Mouse (Mus musculus): ENCODE data around the gene Gm20403. TPM values are rescaled to one million over a fixed set of nuclear protein-coding genes. Genes with fewer than 3 reads are reported as not detected.

Gene Gm20403
- polyA plus RNA-seq, 2 experiments: not detected

Other genes with a start within 250 kb of the Gm20403 start
- gene Snx6, start 190.8 kb downstream of the Gm20403 start, polyA plus RNA-seq (2012; rRNA removed): 74.6 and 90.0 TPM in 2 replicates
- 173 and 190 TPM in 2 replicates for gene Snx6, start 190.8 kb downstream of the Gm20403 start, polyA plus RNA-seq (2014; fragmentation: Nextera tagmentation; extraction: Ambion mirVana)
- gene Cfl2, start 123.7 kb downstream of the Gm20403 start, polyA plus RNA-seq (2012; rRNA removed): 68.9 and 70.9 TPM in 2 replicates
- 183 and 228 TPM in 2 replicates for gene Cfl2, start 123.7 kb downstream of the Gm20403 start, polyA plus RNA-seq (2014; fragmentation: Nextera tagmentation; extraction: Ambion mirVana)
- 10.9 and 13.3 TPM in 2 replicates for gene Baz1a, start 27.8 kb upstream of the Gm20403 start, polyA plus RNA-seq (2012; rRNA removed)
- gene Baz1a, start 27.8 kb upstream of the Gm20403 start, polyA plus RNA-seq (2014; fragmentation: Nextera tagmentation; extraction: Ambion mirVana): 17.9 and 19.6 TPM in 2 replicates
- gene 2700097O09Rik, start 93.6 kb upstream of the Gm20403 start, polyA plus RNA-seq (2012; rRNA removed): 31.1 and 31.8 TPM in 2 replicates
- gene 2700097O09Rik, start 93.6 kb upstream of the Gm20403 start, polyA plus RNA-seq (2014; fragmentation: Nextera tagmentation; extraction: Ambion mirVana): 28.3 and 32.0 TPM in 2 replicates
- 25.7 and 51.6 TPM in 2 replicates for gene Srp54a, start 93.7 kb upstream of the Gm20403 start, polyA plus RNA-seq (2012; rRNA removed)
- gene Srp54a, start 93.7 kb upstream of the Gm20403 start, polyA plus RNA-seq (2014; fragmentation: Nextera tagmentation; extraction: Ambion mirVana): 180 and 184 TPM in 2 replicates
- gene Fam177a, start 137.9 kb upstream of the Gm20403 start, polyA plus RNA-seq (2012; rRNA removed): 9.0 and 9.5 TPM in 2 replicates
- gene Fam177a, start 137.9 kb upstream of the Gm20403 start, polyA plus RNA-seq (2014; fragmentation: Nextera tagmentation; extraction: Ambion mirVana): 17.5 and 25.3 TPM in 2 replicates
- gene Srp54b, start 168.6 kb upstream of the Gm20403 start, polyA plus RNA-seq (2012; rRNA removed): 33.0 and 45.6 TPM in 2 replicates
- 63.2 and 70.7 TPM in 2 replicates for gene Srp54b, start 168.6 kb upstream of the Gm20403 start, polyA plus RNA-seq (2014; fragmentation: Nextera tagmentation; extraction: Ambion mirVana)
- gene 1700047I17Rik2, start 213.1 kb upstream of the Gm20403 start, polyA plus RNA-seq (2012; rRNA removed): not detected in 2 replicates
- gene 1700047I17Rik2, start 213.1 kb upstream of the Gm20403 start, polyA plus RNA-seq (2014; fragmentation: Nextera tagmentation; extraction: Ambion mirVana): 4.3 TPM in 1 of 2 replicates, not detected in the other
- 36.6 and 55.5 TPM in 2 replicates for gene Srp54c, start 243.6 kb upstream of the Gm20403 start, polyA plus RNA-seq (2012; rRNA removed)
- gene Srp54c, start 243.6 kb upstream of the Gm20403 start, polyA plus RNA-seq (2014; fragmentation: Nextera tagmentation; extraction: Ambion mirVana): 77.8 and 84.3 TPM in 2 replicates